Mouse (Mus musculus): ENCODE measurements at regions not wholly inside any gene's neighbourhood (a gene's known extent, or its start where the extent isn't known, plus 50 kb on each side); places are given as distances from the start of the nearest gene placed in this dataset.

GRCm38 (mm10) chr15:61927385-61928120, 1004.7 kb upstream of the A1bg start:
- 82% methylated on average over 15 of the region's 15 CpGs for WGBS
- H3K9ac ChIP-seq (replicated peaks): no peak overlapping the region
- H3K4me1 ChIP-seq (replicated peaks): no peaks in the 10 kb centered on the region
- no peak overlapping the region for H3K4me3 ChIP-seq (replicated peaks)
- H3K9me3 ChIP-seq: no peaks in the 10 kb centered on the region
- no peak for ATAC-seq (ENCODE audit: insufficient number of reproducible peaks, insufficient read depth, low FRiP score, low TSS enrichment, low read depth)
- H3K4me2 ChIP-seq: no peak overlapping the region
- no peaks in the 10 kb centered on the region for H3K27me3 ChIP-seq
- H3K36me3 ChIP-seq: no peaks in the 10 kb centered on the region
- no peak overlapping the region for H3K27ac ChIP-seq

- no peak for ATAC-seq (ENCODE audit: insufficient number of reproducible peaks, insufficient read depth, low FRiP score, low TSS enrichment, low read depth)
- Histone ChIP-seq H3K27ac (no peak overlapping the region), H3K9ac (replicated peaks) (no peak overlapping the region), H3K4me3 (replicated peaks) (no peak overlapping the region), H3K36me3 (no peaks in the 10 kb centered on the region), H3K4me1 (replicated peaks) (no peaks in the 10 kb centered on the region), H3K4me2 (no peak overlapping the region), H3K9me3 (no peaks in the 10 kb centered on the region), H3K27me3 (no peaks in the 10 kb centered on the region)
- 84% methylated on average over 2 of the region's 2 CpGs for WGBS
These were observed 997.2 kb upstream of the A1bg start for GRCm38 (mm10) chr15:61920041-61920440.

- Histone ChIP-seq H3K27me3 (no peaks in the 10 kb centered on the region), H3K9ac (replicated peaks) (no peak overlapping the region), H3K36me3 (no peaks in the 10 kb centered on the region), H3K4me3 (replicated peaks) (no peak overlapping the region), H3K27ac (no peak overlapping the region), H3K4me2 (no peak overlapping the region), H3K4me1 (replicated peaks) (no peaks in the 10 kb centered on the region), H3K9me3 (no peaks in the 10 kb centered on the region)
- 84% methylated on average over 7 of the region's 7 CpGs for WGBS
- ATAC-seq (ENCODE audit: insufficient number of reproducible peaks, insufficient read depth, low FRiP score, low TSS enrichment, low read depth): no peak
These were observed 990.8 kb upstream of the A1bg start for GRCm38 (mm10) chr15:61913546-61914160.

- no peaks in the 10 kb centered on the region for H3K27me3 ChIP-seq
- H3K4me1 ChIP-seq (replicated peaks): no peaks in the 10 kb centered on the region
- no peak overlapping the region for H3K9ac ChIP-seq (replicated peaks)
- H3K4me3 ChIP-seq (replicated peaks): no peak overlapping the region
- H3K4me2 ChIP-seq: no peak overlapping the region
- no peaks in the 10 kb centered on the region for H3K9me3 ChIP-seq
- no peaks in the 10 kb centered on the region for H3K36me3 ChIP-seq
- ATAC-seq (ENCODE audit: insufficient number of reproducible peaks, insufficient read depth, low FRiP score, low TSS enrichment, low read depth): no peak
- H3K27ac ChIP-seq: no peak overlapping the region
- 87% methylated on average over 5 of the region's 5 CpGs for WGBS
These were observed 982.5 kb upstream of the A1bg start for GRCm38 (mm10) chr15:61905165-61905845.

- H3K4me2 ChIP-seq: no peak overlapping the region
These were observed 977.0 kb upstream of the A1bg start for GRCm38 (mm10) chr15:61899809-61900208.

GRCm38 (mm10) chr15:61897566-61897965, 974.8 kb upstream of the A1bg start:
- ATAC-seq (ENCODE audit: insufficient number of reproducible peaks, insufficient read depth, low FRiP score, low TSS enrichment, low read depth): no peak; the same call in 1 of the 2 replicates
- Histone ChIP-seq H3K9me3 (no peaks in the 10 kb centered on the region), H3K4me1 (replicated peaks) (peaks cover 12% of the 10 kb centered on the region), H3K27me3 (peaks cover 4% of the 10 kb centered on the region; the same call in 1 of the 2 replicates), H3K27ac (no peak overlapping the region), H3K4me3 (replicated peaks) (no peak overlapping the region), H3K36me3 (no peaks in the 10 kb centered on the region), H3K4me2 (no peak overlapping the region), H3K9ac (replicated peaks) (no peak overlapping the region)
- WGBS: 21% methylated on average over 4 of the region's 4 CpGs

More at GRCm38 (mm10) chr15:61899809-61900208, 977.0 kb upstream of the A1bg start:
- Histone ChIP-seq H3K9ac (replicated peaks) (no peak overlapping the region), H3K27me3 (peaks cover 4% of the 10 kb centered on the region; the same call in 1 of the 2 replicates), H3K4me1 (replicated peaks) (peaks cover 12% of the 10 kb centered on the region), H3K27ac (no peak overlapping the region), H3K36me3 (no peaks in the 10 kb centered on the region), H3K4me3 (replicated peaks) (no peak overlapping the region), H3K9me3 (no peaks in the 10 kb centered on the region)
- 94% methylated on average over 3 of the region's 3 CpGs for WGBS
- ATAC-seq (ENCODE audit: insufficient number of reproducible peaks, insufficient read depth, low FRiP score, low TSS enrichment, low read depth): no peak

- H3K27ac ChIP-seq: no peak overlapping the region
- no peak overlapping the region for H3K4me2 ChIP-seq
- H3K4me3 ChIP-seq (replicated peaks): no peak overlapping the region
- H3K4me1 ChIP-seq (replicated peaks): no peaks in the 10 kb centered on the region
- H3K36me3 ChIP-seq: no peaks in the 10 kb centered on the region
- ATAC-seq (ENCODE audit: insufficient number of reproducible peaks, insufficient read depth, low FRiP score, low TSS enrichment, low read depth): no peak
- no peaks in the 10 kb centered on the region for H3K27me3 ChIP-seq
- H3K9ac ChIP-seq (replicated peaks): no peak overlapping the region
- H3K9me3 ChIP-seq: no peaks in the 10 kb centered on the region
These were observed 967.5 kb upstream of the A1bg start for GRCm38 (mm10) chr15:61890330-61890729.

GRCm38 (mm10) chr15:61888569-61889326, 965.9 kb upstream of the A1bg start:
- 80% methylated on average over 10 of the region's 10 CpGs for WGBS
- H3K9ac ChIP-seq (replicated peaks): no peak overlapping the region
- H3K27ac ChIP-seq: no peak overlapping the region
- no peaks in the 10 kb centered on the region for H3K27me3 ChIP-seq
- H3K4me3 ChIP-seq (replicated peaks): no peak overlapping the region
- H3K4me2 ChIP-seq: no peak overlapping the region
- H3K4me1 ChIP-seq (replicated peaks): no peaks in the 10 kb centered on the region
- H3K36me3 ChIP-seq: no peaks in the 10 kb centered on the region
- no peak for ATAC-seq (ENCODE audit: insufficient number of reproducible peaks, insufficient read depth, low FRiP score, low TSS enrichment, low read depth)
- no peaks in the 10 kb centered on the region for H3K9me3 ChIP-seq

GRCm38 (mm10) chr15:61879408-61879807, 956.6 kb upstream of the A1bg start:
- no peaks in the 10 kb centered on the region for H3K9me3 ChIP-seq
- no peaks in the 10 kb centered on the region for H3K27me3 ChIP-seq
- no peaks in the 10 kb centered on the region for H3K4me1 ChIP-seq (replicated peaks)
- no peaks in the 10 kb centered on the region for H3K36me3 ChIP-seq
- no peak overlapping the region for H3K9ac ChIP-seq (replicated peaks)
- H3K27ac ChIP-seq: no peak overlapping the region
- WGBS: 88% methylated on average over 3 of the region's 3 CpGs
- no peak overlapping the region for H3K4me3 ChIP-seq (replicated peaks)
- ATAC-seq (ENCODE audit: insufficient number of reproducible peaks, insufficient read depth, low FRiP score, low TSS enrichment, low read depth): no peak
- H3K4me2 ChIP-seq: no peak overlapping the region

- no peaks in the 10 kb centered on the region for H3K36me3 ChIP-seq
- no peaks in the 10 kb centered on the region for H3K27me3 ChIP-seq
- ATAC-seq (ENCODE audit: insufficient number of reproducible peaks, insufficient read depth, low FRiP score, low TSS enrichment, low read depth): no peak
- no peak overlapping the region for H3K4me3 ChIP-seq (replicated peaks)
- 0 out of 2 replicates have a peak, but pooled peaks cover 3% of the 10 kb centered on the region for H3K4me1 ChIP-seq (replicated peaks)
- H3K9me3 ChIP-seq: no peaks in the 10 kb centered on the region
- no peak overlapping the region for H3K27ac ChIP-seq
- no peak overlapping the region for H3K4me2 ChIP-seq
- H3K9ac ChIP-seq (replicated peaks): no peak overlapping the region
- 56% methylated on average over 2 of the region's 2 CpGs for WGBS
These were observed 950.2 kb upstream of the A1bg start for GRCm38 (mm10) chr15:61873047-61873446.

GRCm38 (mm10) chr15:61860759-61861158, 937.9 kb upstream of the A1bg start:
- Histone ChIP-seq H3K27me3 (no peaks in the 10 kb centered on the region), H3K4me3 (replicated peaks) (no peak overlapping the region), H3K9me3 (no peaks in the 10 kb centered on the region), H3K36me3 (no peaks in the 10 kb centered on the region), H3K4me2 (no peak overlapping the region), H3K4me1 (replicated peaks) (no peaks in the 10 kb centered on the region), H3K9ac (replicated peaks) (no peak overlapping the region), H3K27ac (no peak overlapping the region)
- ATAC-seq (ENCODE audit: insufficient number of reproducible peaks, insufficient read depth, low FRiP score, low TSS enrichment, low read depth): no peak
- 89% methylated on average over 6 of the region's 6 CpGs for WGBS

Data from limb, embryonic 12.5 days (tissue).